Mouse (Mus musculus) limb, embryonic 14.5 days (tissue): Measurements from ENCODE around the gene Gsx2. TPM values are rescaled to one million over a fixed set of nuclear protein-coding genes. Genes with fewer than 3 reads are reported as not detected.

Source experiments
- ATAC-seq: fragments of 200-750 bp; cut with Nextera tagmentation; 2 replicates; pipeline ENCODE4 v1.8.0; 2017; ENCODE audit warnings: low read depth, moderate number of reproducible peaks, moderate TSS enrichment; ENCODE audit not compliant: low FRiP score
- DNase-seq: peaks from one replicate; pipeline ENCODE4 v3.0.0-alpha.2; 2015; ENCODE audit warnings: low spot score
- H3K27ac ChIP-seq: fragments of 300-500 bp; sonication (generic); replicated peaks from 2 replicates; pipeline ENCODE4 v1.5.1; 2014; ENCODE audit warnings: low read depth, mild to moderate bottlenecking, low read length, moderate library complexity, mixed read lengths
- H3K27me3 ChIP-seq: fragments of 300-500 bp; sonication (generic); 2 replicates; pipeline ENCODE4 v1.6.1; 2014; ENCODE audit warnings: low read length, mixed read lengths; ENCODE audit not compliant: control insufficient read depth, insufficient read depth
- H3K36me3 ChIP-seq: fragments of 300-500 bp; sonication (generic); 2 replicates; pipeline ENCODE4 v1.6.1; 2014; ENCODE audit warnings: mild to moderate bottlenecking, low read length, moderate library complexity, mixed read lengths; ENCODE audit not compliant: control insufficient read depth, insufficient read depth
- H3K4me1 ChIP-seq: fragments of 300-500 bp; sonication (generic); 2 replicates; pipeline ENCODE4 v1.6.1; 2014; ENCODE audit warnings: antibody characterized with exemption, low read length, mixed read lengths; ENCODE audit not compliant: control insufficient read depth, insufficient read depth
- H3K4me2 ChIP-seq: fragments of 300-500 bp; sonication (generic); replicated peaks from 2 replicates; pipeline ENCODE4 v1.6.1; 2014; ENCODE audit warnings: low read depth, mild to moderate bottlenecking, low read length, moderate library complexity; ENCODE audit not compliant: severe bottlenecking
- H3K4me3 ChIP-seq: fragments of 300-500 bp; sonication (generic); replicated peaks from 2 replicates; pipeline ENCODE4 v1.5.1; 2014; ENCODE audit warnings: low read length
- H3K9ac ChIP-seq: fragments of 300-500 bp; sonication (generic); 2 replicates; pipeline ENCODE4 v1.6.1; 2014; ENCODE audit warnings: mild to moderate bottlenecking, low read depth, low read length, moderate library complexity; ENCODE audit not compliant: severe bottlenecking
- H3K9me3 ChIP-seq: fragments of 300-500 bp; sonication (generic); 2 replicates; pipeline ENCODE4 v1.6.1; 2016; ENCODE audit warnings: low read length; ENCODE audit not compliant: control insufficient read depth
- POLR2A ChIP-seq: fragments of 200-500 bp; IDR thresholded peaks from 2 replicates; pipeline ENCODE4 v1.8.0; 2012; ENCODE audit warnings: inconsistent platforms, mild to moderate bottlenecking, moderate library complexity, borderline replicate concordance; ENCODE audit not compliant: insufficient read depth, insufficient read length; ENCODE audit errors: extremely low read depth
- WGBS: fragments of 180-500 bp; shearing (Covaris S2); extraction: QIAGEN DNeasy Blood & Tissue Kit; methylation state at CpG from one replicate; pipeline ENCODE4 v1.1.7; 2014; 5-methylcytosine and 5-hydroxymethylcytosine counted together
- polyA plus RNA-seq, 2 experiments: library from polyadenylated mRNA; depleted of rRNA in 1 of 2; stranded (reverse) in 1 of 2; unstranded in 1 of 2; fragments of >200 nt; fragmentation: Nextera tagmentation in 1 of 2; extraction: Ambion mirVana in 1 of 2; gene quantifications; 2 replicates each; pipeline versions ENCODE4 v1.2.1 to v1.2.3; 2012 to 2014

The Gsx2 gene
- polyA plus RNA-seq, 2 experiments, result not detected

GRCm38 (mm10) chr5:75066715-75067114 lies 8.7 kb upstream of the Gsx2 start:
- Histone ChIP-seq H3K4me1 (peaks cover 3% of the 10 kb centered on the region; the same call in 1 of the 2 replicates), H3K9ac (peak overlapping the region; percentile 45), H3K4me3 (peak overlapping the region; percentile 45), H3K27ac (no peak overlapping the region), H3K36me3 (no peaks in the 10 kb centered on the region), H3K9me3 (no peaks in the 10 kb centered on the region), H3K27me3 (peaks cover 45% of the 10 kb centered on the region), H3K4me2 (peak overlapping the region; percentile 77)
- TF ChIP-seq POLR2A, result no peak
- no peak for DNase-seq
- WGBS, result 3% methylated on average over 4 of the region's 10 CpGs
- ATAC-seq, result 0 out of 2 replicates have a peak, but pooled peaks have one; percentile 2

- Histone ChIP-seq H3K9ac (peak overlapping the region; percentile 45), H3K4me2 (peak overlapping the region; percentile 77), H3K4me1 (peaks cover 3% of the 10 kb centered on the region; the same call in 1 of the 2 replicates), H3K9me3 (no peaks in the 10 kb centered on the region), H3K27ac (no peak overlapping the region), H3K4me3 (peak overlapping the region; percentile 45), H3K36me3 (no peaks in the 10 kb centered on the region), H3K27me3 (peaks cover 50% of the 10 kb centered on the region)
- DNase-seq (no peak), ATAC-seq (peak; percentile 62; the same call in 1 of the 2 replicates)
- 0% methylated on average over 30 of the region's 30 CpGs for WGBS
- no peak for TF ChIP-seq POLR2A
Observed at GRCm38 (mm10) chr5:75067125-75067756, 8.2 kb upstream of the Gsx2 start.

- Histone ChIP-seq H3K27me3 (peaks cover 79% of the 10 kb centered on the region), H3K9ac (no peak overlapping the region), H3K27ac (no peak overlapping the region), H3K9me3 (no peaks in the 10 kb centered on the region), H3K4me1 (peaks cover 4% of the 10 kb centered on the region; the same call in 1 of the 2 replicates), H3K4me3 (0 out of 2 replicates have a peak overlapping the region, but pooled peaks have one; percentile 4), H3K4me2 (no peak overlapping the region), H3K36me3 (no peaks in the 10 kb centered on the region)
- ATAC-seq (no peak), DNase-seq (no peak)
- TF ChIP-seq POLR2A, result no peak
- 1% methylated on average over 11 of the region's 13 CpGs for WGBS
Observed at GRCm38 (mm10) chr5:75070132-75070531, 5.3 kb upstream of the Gsx2 start.

- 0 out of 2 replicates have a peak overlapping the region, but pooled peaks have one; percentile 7 for H3K4me2 ChIP-seq
- no peak overlapping the region for H3K4me3 ChIP-seq
- no peak overlapping the region for H3K27ac ChIP-seq
- H3K36me3 ChIP-seq, result no peaks in the 10 kb centered on the region
- no peak overlapping the region for H3K9ac ChIP-seq
- no peak for TF ChIP-seq POLR2A
- peaks cover 86% of the 10 kb centered on the region for H3K27me3 ChIP-seq
- 2% methylated on average over 23 of the region's 23 CpGs for WGBS
- peaks cover 11% of the 10 kb centered on the region for H3K4me1 ChIP-seq
- no peak for DNase-seq
- no peaks in the 10 kb centered on the region for H3K9me3 ChIP-seq
- no peak for ATAC-seq
Observed at GRCm38 (mm10) chr5:75070656-75071375, 4.6 kb upstream of the Gsx2 start.

GRCm38 (mm10) chr5:75071951-75072350 lies 3.5 kb upstream of the Gsx2 start:
- Histone ChIP-seq H3K9ac (no peak overlapping the region), H3K27ac (no peak overlapping the region), H3K36me3 (no peaks in the 10 kb centered on the region), H3K4me3 (no peak overlapping the region), H3K9me3 (no peaks in the 10 kb centered on the region), H3K4me2 (no peak overlapping the region), H3K4me1 (peaks cover 13% of the 10 kb centered on the region), H3K27me3 (peaks cover 97% of the 10 kb centered on the region)
- TF ChIP-seq POLR2A, result no peak
- DNase-seq (no peak), ATAC-seq (no peak)
- WGBS, result 3% methylated on average over 10 of the region's 10 CpGs
